Mouse (Mus musculus): ENCODE results near the gene Cars.

Gene Cars

DNA sequence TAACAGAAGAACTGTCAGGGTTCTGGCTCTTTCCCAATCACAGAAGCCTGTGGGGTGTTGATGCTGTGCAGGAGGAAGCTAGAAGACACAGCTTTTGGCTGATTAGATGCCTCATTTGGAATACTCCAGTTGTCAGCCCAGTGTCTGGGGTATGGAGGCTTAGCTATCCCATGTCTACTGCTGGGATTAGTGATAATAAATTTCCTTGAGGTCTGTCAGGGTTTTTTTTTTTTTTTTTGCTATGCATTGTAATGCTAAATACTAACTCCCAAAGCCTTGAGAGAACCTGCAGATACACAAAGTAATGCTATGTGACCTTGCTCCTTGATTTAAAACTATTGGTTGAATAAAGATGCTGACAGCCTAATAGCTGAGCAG, 88.6 kb downstream of the Cars start:
- in situ Hi-C loops (cut with MboI, MseI) = loop anchor here (10.0 kb wide), 1 partner anchor 1627 kb away; no protein-coding TSS in a partner anchor

DNA sequence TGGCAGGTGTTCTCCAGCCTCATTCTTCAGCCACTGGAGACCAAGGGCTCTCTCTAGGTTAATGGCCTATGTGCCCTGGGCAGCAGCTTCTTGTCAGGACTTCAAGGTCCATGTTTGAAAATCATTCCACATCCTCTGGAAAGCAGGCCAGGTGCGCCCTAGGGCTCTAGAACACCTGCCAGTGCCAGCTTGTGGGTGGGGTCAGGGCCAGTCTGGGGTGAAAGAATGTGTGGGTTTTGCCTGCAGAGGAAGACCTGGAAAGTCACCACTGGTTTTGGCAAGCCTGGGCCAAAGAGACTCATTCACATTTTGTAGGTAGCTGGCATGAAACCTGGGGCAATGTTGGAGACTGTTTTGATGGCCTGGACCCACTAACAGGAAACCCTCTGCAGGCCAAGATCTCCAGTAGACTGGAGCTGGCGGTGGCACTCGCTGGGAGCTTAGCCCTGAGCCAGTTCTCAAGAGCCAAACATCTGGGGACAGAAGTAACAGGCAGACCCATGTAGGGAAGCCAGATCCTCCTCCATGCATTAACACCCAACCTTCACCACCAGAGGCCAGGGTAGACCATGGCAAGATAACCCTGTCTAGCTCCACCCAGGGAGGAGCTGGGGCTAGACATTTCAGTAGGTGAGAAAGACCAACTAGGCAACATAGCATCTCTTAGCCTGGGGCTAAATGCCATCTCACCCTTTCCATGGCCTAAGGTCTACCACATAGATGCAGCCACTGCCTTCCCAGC, 89.1 kb downstream of the Cars start:
- in situ Hi-C loops (cut with MboI, MseI) = loop anchor here (10.0 kb wide), 1 partner anchor 1626 kb away; no protein-coding TSS in a partner anchor

DNA sequence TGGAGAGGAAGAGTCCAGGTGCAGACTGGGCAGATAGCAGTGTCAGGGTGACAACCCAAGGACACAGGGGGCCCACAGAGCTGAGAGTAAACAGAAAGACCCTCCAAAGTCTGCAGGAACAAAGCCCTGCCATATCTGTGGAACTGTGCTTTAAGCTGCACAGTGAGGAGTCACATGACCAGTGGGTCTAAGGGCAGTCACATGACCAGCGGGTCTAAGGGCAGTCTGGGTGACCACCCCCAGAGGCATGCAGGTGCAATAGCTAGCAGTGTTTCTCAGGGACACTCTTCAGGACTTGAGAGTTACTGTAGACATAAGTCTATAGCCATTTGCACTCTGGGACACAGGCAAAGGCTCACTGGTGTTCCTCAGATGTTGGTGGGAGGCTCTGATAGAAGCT, 90.3 kb downstream of the Cars start:
- in situ Hi-C loops (cut with MboI, MseI) = no loop called here

Measured in regulatory T cell (primary cell).